ENCODE assay signal across 9 mouse cellular contexts in genomic region chr12:107952318-107952724, GRCm38 (mm10). TPM values are rescaled to one million over a fixed set of nuclear protein-coding genes. Genes with fewer than 3 reads are reported as not detected.
DNase-seq lines count a peak whose midpoint lies in the region; ATAC-seq lines count a peak whose summit lies in the region.
"Had no signal": no experiment of that assay in that cellular context is flagged by ENCODE, and none has a peak within 500 bp of the region (broad histone marks: within the 10 kb centered on the region; RNA-seq: fewer than 3 reads in every experiment).

No protein-coding gene starts in this region.

- ATAC-seq in forebrain, embryonic 11.5 days (replicated peaks; ENCODE audit: low FRiP score) = no peak
- ATAC-seq in neural tube, embryonic 11.5 days (ENCODE audit: insufficient read depth, low FRiP score, low TSS enrichment) = no peak
- ATAC-seq in stomach, embryonic 16.5 days (ENCODE audit: insufficient read depth, low FRiP score) = no peak

- H3K27me3 ChIP-seq in forebrain, embryonic 11.5 days (ENCODE audit: control insufficient read depth, insufficient read depth, low read length) = no peaks in the 10 kb centered on the region
- H3K27me3 ChIP-seq in forebrain, embryonic 10.5 days (ENCODE audit: poor library complexity, severe bottlenecking) = no peaks in the 10 kb centered on the region
- no peaks in the 10 kb centered on the region for H3K27me3 ChIP-seq in neural tube, embryonic 11.5 days (ENCODE audit: control insufficient read depth, insufficient read depth, low read length)
- H3K27me3 ChIP-seq in stomach, embryonic 16.5 days (ENCODE audit: control insufficient read depth, insufficient read depth, low read length) = peaks cover 2% of the 10 kb centered on the region; the same call in 1 of the 2 replicates
- H3K27me3 ChIP-seq: liver, embryonic 15.5 days had no signal

- 0 out of 2 replicates have a peak, but pooled peaks cover 4% of the 10 kb centered on the region for H3K4me1 ChIP-seq in forebrain, embryonic 11.5 days (replicated peaks; ENCODE audit: control insufficient read depth, insufficient read depth, low read length)
- H3K4me1 ChIP-seq in forebrain, embryonic 10.5 days = peaks cover 57% of the 10 kb centered on the region
- H3K4me1 ChIP-seq in neural tube, embryonic 11.5 days (ENCODE audit: control insufficient read depth, insufficient read depth, low read length) = peaks cover 10% of the 10 kb centered on the region; the same call in 1 of the 2 replicates
- H3K4me1 ChIP-seq in stomach, embryonic 16.5 days (ENCODE audit: control insufficient read depth, insufficient read depth, low read length) = peaks cover 41% of the 10 kb centered on the region
- H3K4me1 ChIP-seq: liver, embryonic 15.5 days had no signal

- H3K36me3 ChIP-seq in forebrain, embryonic 11.5 days (ENCODE audit: control insufficient read depth, insufficient read depth, low read length) = no peaks in the 10 kb centered on the region
- peaks cover 12% of the 10 kb centered on the region; the same call in 1 of the 2 replicates for H3K36me3 ChIP-seq in forebrain, embryonic 10.5 days (replicated peaks)
- H3K36me3 ChIP-seq in neural tube, embryonic 11.5 days (ENCODE audit: control insufficient read depth, insufficient read depth, low read length) = no peaks in the 10 kb centered on the region
- no peaks in the 10 kb centered on the region for H3K36me3 ChIP-seq in stomach, embryonic 16.5 days (ENCODE audit: control insufficient read depth, insufficient read depth, low read length)
- H3K36me3 ChIP-seq: liver, embryonic 15.5 days had no signal

- no peak overlapping the region for H3K4me3 ChIP-seq in forebrain, embryonic 11.5 days (ENCODE audit: low read depth, low read length)
- H3K4me3 ChIP-seq in forebrain, embryonic 10.5 days = no peak overlapping the region
- H3K4me3 ChIP-seq in neural tube, embryonic 11.5 days (ENCODE audit: low read depth, low read length) = no peak overlapping the region
- H3K4me3 ChIP-seq in stomach, embryonic 16.5 days (replicated peaks; ENCODE audit: low read length) = peak overlapping the region; percentile 7
- H3K4me3 ChIP-seq: liver, embryonic 15.5 days had no signal

- peak overlapping the region; percentile 27; the same call in 1 of the 2 replicates for H3K4me2 ChIP-seq in forebrain, embryonic 11.5 days (ENCODE audit: low read depth, low read length, severe bottlenecking)
- H3K4me2 ChIP-seq in neural tube, embryonic 11.5 days (ENCODE audit: low read depth) = no peak overlapping the region
- H3K4me2 ChIP-seq in stomach, embryonic 16.5 days (ENCODE audit: low read depth, low read length) = peak overlapping the region; percentile 41
- H3K4me2 ChIP-seq: liver, embryonic 15.5 days had no signal

- no peak overlapping the region; the same call in 1 of the 2 replicates for H3K9ac ChIP-seq in forebrain, embryonic 11.5 days (ENCODE audit: low read length)
- H3K9ac ChIP-seq in neural tube, embryonic 11.5 days (ENCODE audit: low read length) = no peak overlapping the region
- no peak overlapping the region for H3K9ac ChIP-seq in stomach, embryonic 16.5 days (ENCODE audit: low read length)
- H3K9ac ChIP-seq: liver, embryonic 15.5 days had no signal

- DNase-seq in forebrain, embryonic 11.5 days (ENCODE audit: low spot score) = no peak
- DNase-seq in forebrain, embryonic 10.5 days (ENCODE audit: extremely low spot score, low spot score) = no peak
- DNase-seq in neural tube, embryonic 11.5 days (ENCODE audit: low spot score) = peak; percentile 40
- DNase-seq in neural tube, embryonic 10.5 days (ENCODE audit: extremely low spot score, low spot score) = no peak
- DNase-seq in kidney, postnatal 4 days = peak; percentile 39 to 56
- no peak for DNase-seq in urinary bladder, postnatal 25 days (ENCODE audit: low spot score)
- DNase-seq in gastrocnemius, postnatal 25 days = no peak

- WGBS in forebrain, embryonic 11.5 days = 61% methylated on average over 20 of the region's 20 CpGs
- 79% methylated on average over 20 of the region's 20 CpGs for WGBS in forebrain, embryonic 10.5 days
- 58% methylated on average over 20 of the region's 20 CpGs for WGBS in neural tube, embryonic 11.5 days
- 42% methylated on average over 20 of the region's 20 CpGs for WGBS in stomach, embryonic 16.5 days

- no peak overlapping the region for H3K27ac ChIP-seq in forebrain, embryonic 11.5 days (ENCODE audit: low read depth, low read length)
- no peak overlapping the region for H3K27ac ChIP-seq in forebrain, embryonic 10.5 days
- H3K27ac ChIP-seq in neural tube, embryonic 11.5 days (ENCODE audit: low read depth, low read length) = no peak overlapping the region
- no peak overlapping the region; the same call in 1 of the 2 replicates for H3K27ac ChIP-seq in stomach, embryonic 16.5 days (ENCODE audit: low read length)
- H3K27ac ChIP-seq: liver, embryonic 15.5 days had no signal

- no peaks in the 10 kb centered on the region for H3K9me3 ChIP-seq in forebrain, embryonic 11.5 days (ENCODE audit: control insufficient read depth, low read length)
- H3K9me3 ChIP-seq in forebrain, embryonic 10.5 days = no peaks in the 10 kb centered on the region
- H3K9me3 ChIP-seq in neural tube, embryonic 11.5 days (ENCODE audit: control insufficient read depth, low read length) = no peaks in the 10 kb centered on the region
- no peaks in the 10 kb centered on the region for H3K9me3 ChIP-seq in stomach, embryonic 16.5 days (replicated peaks; ENCODE audit: control insufficient read depth, low read length)
- H3K9me3 ChIP-seq: liver, embryonic 15.5 days had no signal

RNA-seq across cellular contexts. Expression of gene Bcl11b, which starts 51.1 kb away (rescaled TPM):
- 19.4 and 24.2 TPM in 2 replicates for polyA plus RNA-seq in forebrain, embryonic 11.5 days (2014; fragmentation: Nextera tagmentation; extraction: Ambion mirVana)
- polyA plus RNA-seq in forebrain, embryonic 10.5 days (2016; fragmentation: Nextera tagmentation; extraction: Ambion mirVana) = 3.4 and 5.5 TPM in 2 replicates
- 9.4 and 9.5 TPM in 2 replicates for polyA plus RNA-seq in neural tube, embryonic 11.5 days (2014; fragmentation: Nextera tagmentation; extraction: Ambion mirVana)
- 2.3 and 2.6 TPM in 2 replicates for polyA plus RNA-seq in stomach, embryonic 16.5 days (2015; fragmentation: Nextera tagmentation; extraction: Ambion mirVana)
- under 1 TPM in 1 of 2 experiments, not detected in 1; 0.27 TPM for total RNA-seq in gastrocnemius, postnatal 25 days (2021)

Comparison
In these comparisons a context has a peak if more than half of its experiments do, and no peak if none do; other contexts are left out.
1. DNase-seq: peak in neural tube, embryonic 11.5 days (single experiment) and kidney, postnatal 4 days (2 of 2); none in forebrain, embryonic 11.5 days (single experiment), forebrain, embryonic 10.5 days (single experiment), neural tube, embryonic 10.5 days (single experiment), urinary bladder, postnatal 25 days (single experiment) and gastrocnemius, postnatal 25 days (single experiment).